Mouse (Mus musculus): ENCODE data around the gene Tmem262. TPM values are rescaled to one million over a fixed set of nuclear protein-coding genes. Genes with fewer than 3 reads are reported as not detected.

Gene Tmem262
- polyA plus RNA-seq, 1 experiment, result not detected

DNA sequence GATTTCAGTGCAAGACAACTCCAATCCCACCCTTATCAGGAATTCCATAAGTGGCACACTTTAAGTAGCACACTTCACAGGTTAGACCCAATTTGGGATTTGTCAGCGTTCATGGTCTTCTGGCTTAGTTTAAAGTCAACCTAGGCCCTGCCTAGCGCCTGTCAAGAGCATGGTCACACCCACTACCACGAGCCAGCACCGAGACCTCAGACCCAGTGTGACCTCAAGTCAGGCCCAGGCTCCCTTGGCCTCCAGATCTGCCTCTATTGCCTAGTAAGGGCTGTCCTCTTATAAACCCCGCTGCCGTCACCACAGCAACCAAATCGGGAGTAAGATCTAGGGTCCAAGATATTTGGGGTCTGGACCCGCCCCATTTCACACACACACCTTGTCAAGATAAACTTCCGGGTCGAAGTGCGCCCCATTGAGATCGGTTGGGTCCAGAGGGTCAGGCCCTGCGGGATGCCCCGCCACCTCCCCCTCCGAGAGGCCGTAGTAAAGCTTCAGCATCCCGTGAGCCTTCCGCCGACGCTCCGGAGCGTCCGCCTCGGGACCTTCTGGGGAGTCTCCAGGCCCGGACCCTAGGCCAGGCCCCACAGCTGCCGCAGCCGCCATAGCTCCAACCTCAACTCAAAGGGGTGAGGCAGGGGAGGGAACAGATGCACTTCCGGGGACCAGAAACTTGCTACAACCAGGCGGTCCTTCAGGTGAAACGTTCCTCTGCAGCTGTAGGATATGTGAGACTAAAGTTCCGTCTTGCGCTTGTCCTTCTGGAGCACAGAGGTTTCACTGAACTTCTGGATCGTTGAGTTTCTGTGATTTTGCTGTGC, 3.1 kb upstream of the Tmem262 start, which contains the start of gene Vps51:
TSS of gene Vps51 (minus strand) at position 668 of the 830 bp plus-strand sequence.
- TF ChIP-seq CTCF (IDR thresholded peaks at IDR 0.05; ENCODE audit: borderline replicate concordance, extremely low read depth, insufficient read depth, insufficient read length), result no peak
- DNase-seq (ENCODE audit: low read depth), result peak; percentile 98

- DNase-seq (ENCODE audit: low read depth), result no peak
- TF ChIP-seq CTCF (IDR thresholded peaks at IDR 0.05; ENCODE audit: borderline replicate concordance, extremely low read depth, insufficient read depth, insufficient read length) (no peak), POLR2A (IDR thresholded peaks at IDR 0.05; ENCODE audit: borderline replicate concordance, extremely low read depth, insufficient read depth, insufficient read length, poor library complexity, severe bottlenecking) (no peak)
Observed at GRCm38 (mm10) chr19:6082156-6082555, 2.3 kb downstream of the Tmem262 start, which contains the start of gene Gm28374. Gene Gm28374 (minus strand): TSS chr19:6082256.

DNA sequence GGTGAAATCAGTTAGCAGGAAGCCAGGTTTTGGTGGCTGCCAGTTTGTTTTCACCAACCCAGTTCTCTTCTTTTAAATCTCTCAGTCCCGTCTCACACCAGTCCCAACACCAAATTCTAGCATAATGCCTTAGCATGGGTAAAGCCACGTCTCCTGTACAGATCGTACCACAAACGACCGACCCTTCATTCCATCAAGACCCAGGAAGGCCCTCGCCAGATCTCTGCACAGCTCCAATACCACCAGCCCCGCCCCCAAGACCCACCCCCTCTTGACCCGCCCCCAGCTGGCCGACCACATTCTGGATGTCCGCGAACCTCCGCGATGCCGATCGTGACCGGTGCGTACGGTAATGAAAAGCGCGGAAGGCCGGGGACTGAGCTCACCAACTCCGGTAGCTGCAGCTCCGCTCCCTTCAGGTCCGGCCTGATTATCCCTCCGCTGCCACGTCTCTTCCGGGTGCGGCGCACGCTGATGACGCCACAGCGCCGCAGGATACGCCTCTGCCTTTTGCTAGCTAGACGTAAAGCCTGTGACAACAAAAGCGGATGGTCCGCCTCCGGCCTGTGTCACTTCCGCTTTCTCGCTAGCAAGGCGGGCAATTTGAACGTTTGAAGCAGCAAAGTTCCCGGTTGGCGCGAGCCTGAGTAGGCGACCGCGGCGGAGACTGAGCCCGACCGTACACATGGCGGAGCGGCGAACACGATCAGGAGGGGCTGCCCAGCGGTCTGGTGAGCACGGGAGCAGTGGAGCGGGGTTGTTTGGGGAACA, 4.8 kb downstream of the Tmem262 start, which contains the start of the genes Zfpl1 and Cdca5:
TSS of gene Zfpl1 (minus strand) at position 479 of the 771 bp plus-strand sequence.
TSS of gene Cdca5 (plus strand) at position 506 of the 771 bp plus-strand sequence.
- DNase-seq (ENCODE audit: low read depth), result peak; percentile 99
- TF ChIP-seq POLR2A (IDR thresholded peaks at IDR 0.05; ENCODE audit: borderline replicate concordance, extremely low read depth, insufficient read depth, insufficient read length, poor library complexity, severe bottlenecking) (peak; percentile 51; the same call in 1 of the 2 replicates), CTCF (IDR thresholded peaks at IDR 0.05; ENCODE audit: borderline replicate concordance, extremely low read depth, insufficient read depth, insufficient read length) (no peak)

DNA sequence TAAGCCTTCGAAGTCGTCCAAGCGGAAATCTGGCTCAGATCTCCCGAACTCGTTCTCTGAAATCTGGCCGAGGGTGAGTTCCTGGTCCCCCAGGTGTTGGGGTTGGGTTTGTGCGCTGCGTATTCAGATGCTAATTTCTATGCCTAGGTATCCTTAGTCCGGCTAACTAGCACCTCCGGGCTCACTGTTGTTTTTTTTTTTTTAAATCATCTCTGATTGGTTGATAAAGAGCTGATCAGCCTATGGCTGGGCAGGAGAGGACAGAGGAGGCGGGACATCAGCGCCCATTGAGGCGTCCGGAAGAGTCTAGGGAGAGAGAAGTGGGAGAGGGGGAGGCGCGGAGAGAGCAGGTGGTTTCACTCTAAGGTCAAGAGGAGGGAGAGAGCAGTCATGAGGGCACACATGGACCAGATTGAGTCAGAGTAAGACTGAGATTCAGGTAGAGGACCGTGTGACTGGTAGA, 5.6 kb downstream of the Tmem262 start:
- TF ChIP-seq CTCF (IDR thresholded peaks at IDR 0.05; ENCODE audit: borderline replicate concordance, extremely low read depth, insufficient read depth, insufficient read length) (no peak), POLR2A (IDR thresholded peaks at IDR 0.05; ENCODE audit: borderline replicate concordance, extremely low read depth, insufficient read depth, insufficient read length, poor library complexity, severe bottlenecking) (no peak)
- peak; percentile 82 for DNase-seq (ENCODE audit: low read depth)

DNA sequence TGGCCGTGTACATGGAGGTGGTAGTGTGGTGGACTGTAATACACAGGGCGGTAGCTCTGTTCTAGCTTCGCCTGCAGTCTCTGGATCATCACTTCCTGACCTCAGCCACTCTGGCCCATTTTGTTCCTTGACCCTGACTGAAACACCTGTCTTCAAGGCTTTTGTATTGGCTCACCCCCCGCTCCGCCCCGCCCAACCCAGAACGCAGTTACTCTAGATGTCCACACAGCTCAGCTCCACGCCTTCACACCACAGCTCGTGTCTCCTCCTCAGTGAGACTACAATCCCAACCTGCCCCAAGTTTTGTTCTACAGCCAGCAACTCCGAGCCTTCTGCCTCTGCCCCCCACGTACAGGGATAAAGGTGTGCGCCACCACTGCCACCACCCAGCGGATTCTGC, 9.0 kb downstream of the Tmem262 start:
- TF ChIP-seq POLR2A (IDR thresholded peaks at IDR 0.05; ENCODE audit: borderline replicate concordance, extremely low read depth, insufficient read depth, insufficient read length, poor library complexity, severe bottlenecking) (no peak), CTCF (IDR thresholded peaks at IDR 0.05; ENCODE audit: borderline replicate concordance, extremely low read depth, insufficient read depth, insufficient read length) (no peak)
- no peak for DNase-seq (ENCODE audit: low read depth)

- TF ChIP-seq POLR2A (IDR thresholded peaks at IDR 0.05; ENCODE audit: borderline replicate concordance, extremely low read depth, insufficient read depth, insufficient read length, poor library complexity, severe bottlenecking) (no peak), CTCF (IDR thresholded peaks at IDR 0.05; ENCODE audit: borderline replicate concordance, extremely low read depth, insufficient read depth, insufficient read length) (no peak)
- DNase-seq (ENCODE audit: low read depth), result no peak
Observed at GRCm38 (mm10) chr19:6094119-6094518, 14.3 kb downstream of the Tmem262 start, which contains the start of gene AC131692.1. Gene AC131692.1 (plus strand): TSS chr19:6094419.

DNA sequence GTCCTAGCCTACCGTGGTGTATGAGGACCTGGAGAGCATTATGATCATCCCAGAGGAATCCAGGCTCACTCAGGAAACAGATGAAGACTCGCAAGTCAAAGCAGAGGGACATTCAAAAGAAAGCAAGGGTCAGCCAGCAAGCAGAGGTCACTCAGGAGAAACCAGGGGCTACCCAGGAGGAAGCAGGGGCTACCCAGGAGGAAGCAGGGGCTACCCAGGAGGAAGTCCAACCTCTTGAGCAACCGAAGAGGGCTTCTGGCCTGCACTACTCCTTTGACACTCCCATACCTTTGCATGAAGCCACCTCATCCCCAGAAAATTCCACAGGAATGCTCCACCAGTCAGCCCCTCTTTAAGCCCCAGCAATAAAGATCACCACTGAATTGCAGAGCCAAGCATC, 18.0 kb downstream of the Tmem262 start:
- DNase-seq (ENCODE audit: low read depth), result no peak
- TF ChIP-seq CTCF (IDR thresholded peaks at IDR 0.05; ENCODE audit: borderline replicate concordance, extremely low read depth, insufficient read depth, insufficient read length), result no peak

DNA sequence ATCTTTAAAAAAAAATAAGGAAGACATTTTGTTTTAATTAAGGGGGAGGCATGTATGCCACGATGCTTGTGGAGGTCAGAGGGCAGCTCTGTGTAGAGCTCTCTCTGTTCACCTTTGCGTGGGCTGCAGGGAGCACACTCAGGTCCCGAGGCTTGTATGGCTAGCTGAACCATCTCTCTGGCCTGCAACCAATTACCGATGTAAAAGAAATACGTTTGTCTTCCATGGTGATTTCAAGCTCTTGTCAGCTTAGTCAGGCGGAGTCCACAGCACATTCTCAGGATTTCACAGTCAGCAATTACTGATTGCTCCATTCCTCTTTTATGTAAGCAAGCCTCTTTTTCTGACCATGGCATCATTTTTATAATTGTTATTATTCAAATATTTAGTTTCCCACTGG, 21.4 kb downstream of the Tmem262 start:
- no peak for TF ChIP-seq POLR2A (IDR thresholded peaks at IDR 0.05; ENCODE audit: borderline replicate concordance, extremely low read depth, insufficient read depth, insufficient read length, poor library complexity, severe bottlenecking)
- TF ChIP-seq CTCF (IDR thresholded peaks at IDR 0.05; ENCODE audit: borderline replicate concordance, extremely low read depth, insufficient read depth, insufficient read length), result no peak

DNA sequence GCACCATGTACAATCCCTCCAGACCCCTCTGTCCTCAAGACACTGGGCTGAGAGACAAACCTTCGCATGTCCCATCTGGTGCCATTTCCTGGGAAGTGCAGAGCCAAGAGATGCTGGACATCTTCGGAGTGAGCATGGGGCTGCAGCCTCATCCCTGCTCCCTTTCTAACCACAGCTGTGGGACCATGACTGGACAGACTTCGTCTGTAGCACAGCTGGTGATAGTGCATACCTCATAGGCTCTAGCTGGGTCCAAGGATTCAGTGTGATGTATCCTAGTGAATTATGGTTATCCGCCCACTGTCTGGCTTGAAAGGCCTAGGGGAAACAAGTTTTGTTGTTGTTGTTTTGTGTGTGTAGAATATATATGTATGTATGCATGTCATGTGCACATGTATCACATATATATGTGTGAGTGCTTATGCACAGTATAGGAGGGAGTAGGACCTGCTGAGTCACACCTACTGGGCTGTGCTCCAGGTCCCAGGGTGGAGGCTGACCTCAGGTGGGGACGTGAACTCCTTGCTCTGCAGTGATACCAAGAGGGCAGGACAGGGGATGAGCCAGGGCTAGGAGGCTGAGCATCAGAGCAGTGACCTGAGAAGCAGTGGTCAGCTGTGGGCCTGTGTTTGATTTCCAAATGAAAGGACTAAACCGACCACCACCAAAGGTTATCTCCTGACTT, 22.5 kb downstream of the Tmem262 start:
- DNase-seq (ENCODE audit: low read depth), result no peak
- TF ChIP-seq CTCF (IDR thresholded peaks at IDR 0.05; ENCODE audit: borderline replicate concordance, extremely low read depth, insufficient read depth, insufficient read length) (no peak), POLR2A (IDR thresholded peaks at IDR 0.05; ENCODE audit: borderline replicate concordance, extremely low read depth, insufficient read depth, insufficient read length, poor library complexity, severe bottlenecking) (no peak)

More for the DNA sequence above, 21.4 kb downstream of the Tmem262 start:
- DNase-seq (ENCODE audit: low read depth), result no peak

GRCm38 (mm10) chr19:6104476-6104875, 24.6 kb downstream of the Tmem262 start:
- no peak for TF ChIP-seq POLR2A (IDR thresholded peaks at IDR 0.05; ENCODE audit: borderline replicate concordance, extremely low read depth, insufficient read depth, insufficient read length, poor library complexity, severe bottlenecking)
- TF ChIP-seq CTCF (IDR thresholded peaks at IDR 0.05; ENCODE audit: borderline replicate concordance, extremely low read depth, insufficient read depth, insufficient read length), result no peak

DNA sequence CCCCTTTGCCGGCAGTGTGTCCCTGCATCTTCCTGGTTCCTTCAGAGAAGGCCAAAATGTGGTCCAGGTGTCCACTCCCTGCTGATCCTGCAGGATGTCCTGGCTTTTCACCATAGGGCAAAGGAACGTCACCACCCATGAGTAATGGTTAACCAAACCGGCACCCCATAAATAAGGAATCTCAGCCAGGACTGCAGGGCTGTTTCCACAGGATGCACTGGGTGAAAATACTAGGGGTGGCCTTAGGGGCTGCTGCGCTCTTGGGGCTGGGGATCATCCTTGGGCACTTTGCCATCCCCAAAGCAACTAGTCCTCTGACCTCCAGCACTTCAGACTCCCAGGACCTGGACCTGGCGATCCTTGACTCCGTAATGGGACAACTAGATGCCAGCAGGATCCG, 25.8 kb downstream of the Tmem262 start, which contains the start of gene Naaladl1:
TSS of gene Naaladl1 (plus strand) at position 197 of the 400 bp plus-strand sequence.
- no peak for DNase-seq (ENCODE audit: low read depth)
- no peak for TF ChIP-seq CTCF (IDR thresholded peaks at IDR 0.05; ENCODE audit: borderline replicate concordance, extremely low read depth, insufficient read depth, insufficient read length)
- no peak for TF ChIP-seq POLR2A (IDR thresholded peaks at IDR 0.05; ENCODE audit: borderline replicate concordance, extremely low read depth, insufficient read depth, insufficient read length, poor library complexity, severe bottlenecking)

More at GRCm38 (mm10) chr19:6104476-6104875, 24.6 kb downstream of the Tmem262 start:
- DNase-seq (ENCODE audit: low read depth), result no peak
